Mouse (Mus musculus) embryonic facial prominence, embryonic 12.5 days (tissue): ENCODE measurements around the gene Stk40. TPM values are rescaled to one million over a fixed set of nuclear protein-coding genes. Genes with fewer than 3 reads are reported as not detected.
A peak's percentile ranks its signal among the peaks of the same experiment; 100 is the strongest.

Source experiments
- ATAC-seq: fragments of 200-750 bp; cut with Nextera tagmentation; 2 replicates; pipeline ENCODE4 v1.8.0; 2017; ENCODE audit not compliant: insufficient number of reproducible peaks, insufficient read depth, low FRiP score, low TSS enrichment
- H3K27ac ChIP-seq: fragments of 300-500 bp; sonication (generic); 2 replicates; pipeline ENCODE4 v1.5.1; 2016; ENCODE audit warnings: mild to moderate bottlenecking
- H3K27me3 ChIP-seq: fragments of 300-500 bp; sonication (generic); 2 replicates; pipeline ENCODE4 v1.6.1; 2016; ENCODE audit warnings: mild to moderate bottlenecking, moderate library complexity
- H3K36me3 ChIP-seq: fragments of 300-500 bp; sonication (generic); 2 replicates; pipeline ENCODE4 v1.6.1; 2016; ENCODE audit warnings: mild to moderate bottlenecking
- H3K4me1 ChIP-seq: fragments of 300-500 bp; sonication (generic); 2 replicates; pipeline ENCODE4 v1.6.1; 2016
- H3K4me2 ChIP-seq: fragments of 300-500 bp; sonication (generic); replicated peaks from 2 replicates; pipeline ENCODE4 v1.6.1; 2016; ENCODE audit warnings: mild to moderate bottlenecking, moderate library complexity
- H3K4me3 ChIP-seq: fragments of 300-500 bp; sonication (generic); 2 replicates; pipeline ENCODE4 v1.5.1; 2016; ENCODE audit warnings: mild to moderate bottlenecking
- H3K9ac ChIP-seq: fragments of 300-500 bp; sonication (generic); 2 replicates; pipeline ENCODE4 v1.6.1; 2016; ENCODE audit warnings: mild to moderate bottlenecking, moderate library complexity
- H3K9me3 ChIP-seq: fragments of 300-500 bp; sonication (generic); 2 replicates; pipeline ENCODE4 v1.6.1; 2016; ENCODE audit warnings: mild to moderate bottlenecking, moderate library complexity
- whole genome bisulfite sequencing: fragments of 180-500 bp; shearing (Covaris S2); methylation state at CpG from one replicate; pipeline ENCODE4 v1.1.7; 2016; 5-methylcytosine and 5-hydroxymethylcytosine counted together
- polyA plus RNA-seq: library from polyadenylated mRNA; unstranded; fragments of >200 nt; fragmentation: Nextera tagmentation; extraction: Ambion mirVana; gene quantifications from 2 replicates; pipeline ENCODE4 v1.2.1, GENCODE M21; 2016

Stk40 gene
- polyA plus RNA-seq, 1 experiment from 2014 or later = 48.0 TPM

- Histone ChIP-seq H3K4me2 (peak overlapping the region; percentile 92), H3K27me3 (no peaks in the 10 kb centered on the region), H3K4me1 (peaks cover 41% of the 10 kb centered on the region), H3K36me3 (0 out of 2 replicates have a peak, but pooled peaks cover 7% of the 10 kb centered on the region), H3K9me3 (no peaks in the 10 kb centered on the region), H3K9ac (peak overlapping the region; percentile 2; the same call in 1 of the 2 replicates), H3K27ac (peak overlapping the region; percentile 95), H3K4me3 (peak overlapping the region; percentile 55)
- ATAC-seq = peak; percentile 93
- 20% methylated on average over 16 of the region's 16 CpGs for WGBS
Measured at GRCm38 (mm10) chr4:126150297-126150948, 46.7 kb downstream of the Stk40 start.

- peak overlapping the region; percentile 2; the same call in 1 of the 2 replicates for H3K9ac ChIP-seq
- H3K4me1 ChIP-seq = peaks cover 46% of the 10 kb centered on the region
- H3K4me3 ChIP-seq = peak overlapping the region; percentile 55
- H3K27me3 ChIP-seq = no peaks in the 10 kb centered on the region
- H3K27ac ChIP-seq = peak overlapping the region; percentile 95
- H3K36me3 ChIP-seq = 0 out of 2 replicates have a peak, but pooled peaks cover 7% of the 10 kb centered on the region
- WGBS = 24% methylated on average over 6 of the region's 6 CpGs
- H3K9me3 ChIP-seq = no peaks in the 10 kb centered on the region
- peak overlapping the region; percentile 92 for H3K4me2 ChIP-seq
- ATAC-seq = no peak
Measured at GRCm38 (mm10) chr4:126150949-126151320, 47.2 kb downstream of the Stk40 start.

- Histone ChIP-seq H3K9ac (0 out of 2 replicates have a peak overlapping the region, but pooled peaks have one; percentile 11), H3K4me3 (no peak overlapping the region), H3K4me1 (peaks cover 46% of the 10 kb centered on the region), H3K9me3 (no peaks in the 10 kb centered on the region), H3K36me3 (0 out of 2 replicates have a peak, but pooled peaks cover 7% of the 10 kb centered on the region), H3K27me3 (no peaks in the 10 kb centered on the region), H3K27ac (peak overlapping the region; percentile 95; the same call in 1 of the 2 replicates), H3K4me2 (no peak overlapping the region)
- no peak for ATAC-seq
- 81% methylated on average over 16 of the region's 16 CpGs for WGBS
Measured at GRCm38 (mm10) chr4:126151701-126152440, 48.1 kb downstream of the Stk40 start.

GRCm38 (mm10) chr4:126152864-126153263 is 49.1 kb downstream of the Stk40 start:
- no peak overlapping the region for H3K27ac ChIP-seq
- no peak overlapping the region for H3K4me2 ChIP-seq
- H3K9me3 ChIP-seq = no peaks in the 10 kb centered on the region
- ATAC-seq = no peak
- no peak overlapping the region for H3K9ac ChIP-seq
- peaks cover 40% of the 10 kb centered on the region for H3K4me1 ChIP-seq
- 59% methylated on average over 14 of the region's 14 CpGs for WGBS
- H3K4me3 ChIP-seq = no peak overlapping the region
- no peaks in the 10 kb centered on the region for H3K27me3 ChIP-seq
- 0 out of 2 replicates have a peak, but pooled peaks cover 7% of the 10 kb centered on the region for H3K36me3 ChIP-seq

- H3K27ac ChIP-seq = peak overlapping the region; percentile 90
- 43% methylated on average over 4 of the region's 4 CpGs for WGBS
- H3K4me3 ChIP-seq = no peak overlapping the region
- H3K27me3 ChIP-seq = no peaks in the 10 kb centered on the region
- peaks cover 24% of the 10 kb centered on the region for H3K4me1 ChIP-seq
- no peak overlapping the region for H3K4me2 ChIP-seq
- no peaks in the 10 kb centered on the region for H3K9me3 ChIP-seq
- ATAC-seq = no peak
- H3K36me3 ChIP-seq = 0 out of 2 replicates have a peak, but pooled peaks cover 7% of the 10 kb centered on the region
- no peak overlapping the region for H3K9ac ChIP-seq
Measured at GRCm38 (mm10) chr4:126155183-126155582, 51.4 kb downstream of the Stk40 start.

DNA sequence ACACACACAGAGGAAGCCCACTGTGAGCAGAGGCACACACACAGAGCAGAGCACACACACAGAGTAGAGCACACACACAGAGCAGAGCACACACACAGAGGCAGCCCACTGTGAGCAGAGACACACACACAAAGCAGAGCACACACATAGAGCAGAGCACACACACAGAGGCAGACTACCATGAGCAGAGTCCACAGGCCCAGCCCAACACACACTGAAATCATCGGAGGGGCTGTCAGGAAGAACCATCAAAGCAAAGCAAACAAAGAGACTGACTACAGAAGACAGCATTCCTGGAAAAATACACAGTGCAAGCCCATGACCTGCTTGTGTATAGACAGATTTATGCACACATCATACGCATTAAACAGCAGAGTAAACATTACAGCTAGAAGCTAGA is 52.1 kb downstream of the Stk40 start:
- no peak overlapping the region for H3K9ac ChIP-seq
- H3K4me3 ChIP-seq = no peak overlapping the region
- no peaks in the 10 kb centered on the region for H3K9me3 ChIP-seq
- peak overlapping the region; percentile 90 for H3K27ac ChIP-seq
- no peak overlapping the region for H3K4me2 ChIP-seq
- ATAC-seq = peak; percentile 12; the same call in 1 of the 2 replicates
- H3K36me3 ChIP-seq = 0 out of 2 replicates have a peak, but pooled peaks cover 7% of the 10 kb centered on the region
- H3K4me1 ChIP-seq = peaks cover 19% of the 10 kb centered on the region
- H3K27me3 ChIP-seq = no peaks in the 10 kb centered on the region
- 44% methylated on average over 2 of the region's 2 CpGs for WGBS

- H3K4me1 ChIP-seq = peaks cover 12% of the 10 kb centered on the region
- 0 out of 2 replicates have a peak, but pooled peaks cover 7% of the 10 kb centered on the region for H3K36me3 ChIP-seq
- no peak overlapping the region for H3K4me2 ChIP-seq
- 63% methylated on average over 5 of the region's 5 CpGs for WGBS
- H3K9me3 ChIP-seq = no peaks in the 10 kb centered on the region
- no peak overlapping the region for H3K4me3 ChIP-seq
- no peaks in the 10 kb centered on the region for H3K27me3 ChIP-seq
- no peak for ATAC-seq
- no peak overlapping the region for H3K27ac ChIP-seq
- no peak overlapping the region for H3K9ac ChIP-seq
Measured at GRCm38 (mm10) chr4:126156617-126157016, 52.9 kb downstream of the Stk40 start.

- Histone ChIP-seq H3K27ac (no peak overlapping the region), H3K9me3 (no peaks in the 10 kb centered on the region), H3K9ac (no peak overlapping the region), H3K27me3 (no peaks in the 10 kb centered on the region), H3K36me3 (0 out of 2 replicates have a peak, but pooled peaks cover 4% of the 10 kb centered on the region), H3K4me1 (peaks cover 12% of the 10 kb centered on the region), H3K4me2 (no peak overlapping the region), H3K4me3 (no peak overlapping the region)
- no peak for ATAC-seq
- WGBS = 90% methylated on average over 6 of the region's 6 CpGs
Measured at GRCm38 (mm10) chr4:126157562-126157961, 53.8 kb downstream of the Stk40 start.

DNA sequence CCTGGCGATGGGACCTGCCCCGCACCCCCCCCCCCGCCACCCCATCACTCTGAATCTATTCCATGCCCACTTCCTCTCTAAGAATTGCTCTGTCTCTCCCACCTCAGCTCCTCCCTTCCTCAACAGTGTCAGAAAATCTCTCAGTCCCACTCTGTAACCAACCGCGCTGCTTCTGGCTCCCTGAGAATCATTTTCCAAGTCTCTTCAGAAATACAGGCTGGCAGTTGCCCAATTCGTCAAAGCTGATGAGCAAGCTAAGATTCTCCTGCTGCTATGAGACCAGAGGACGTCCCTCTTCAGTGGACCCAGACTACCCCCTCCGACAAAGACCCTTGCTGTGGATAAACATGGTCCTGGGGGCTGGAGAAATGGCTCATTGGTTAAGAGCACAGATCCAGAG is 55.7 kb downstream of the Stk40 start:
- Histone ChIP-seq H3K4me1 (peaks cover 21% of the 10 kb centered on the region), H3K4me2 (no peak overlapping the region), H3K9ac (no peak overlapping the region), H3K36me3 (no peaks in the 10 kb centered on the region), H3K27ac (no peak overlapping the region), H3K27me3 (no peaks in the 10 kb centered on the region), H3K9me3 (no peaks in the 10 kb centered on the region), H3K4me3 (no peak overlapping the region)
- 77% methylated on average over 8 of the region's 8 CpGs for WGBS
- ATAC-seq = no peak

DNA sequence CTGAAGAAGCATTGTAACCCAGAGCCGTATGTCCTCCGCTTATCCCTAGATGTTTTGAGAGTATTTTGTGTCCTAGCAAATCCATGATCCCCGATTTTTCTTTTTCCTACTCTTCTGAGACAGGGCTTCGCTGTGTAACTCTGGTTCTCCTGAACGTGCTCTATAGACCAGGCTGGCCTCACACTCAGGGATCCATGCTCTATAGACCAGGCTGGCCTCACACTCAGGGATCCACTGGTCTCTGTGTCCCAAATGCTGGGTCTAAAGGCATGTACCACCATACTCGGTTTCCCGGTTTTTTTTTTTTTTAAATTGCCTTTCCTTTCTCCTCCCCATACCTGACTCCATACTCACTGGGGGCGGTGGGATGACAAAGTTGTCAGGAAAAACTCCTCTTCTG is 57.2 kb downstream of the Stk40 start:
- H3K36me3 ChIP-seq = peaks cover 6% of the 10 kb centered on the region
- H3K4me1 ChIP-seq = peaks cover 12% of the 10 kb centered on the region
- no peak overlapping the region for H3K9ac ChIP-seq
- ATAC-seq = no peak
- 85% methylated on average over 8 of the region's 8 CpGs for WGBS
- H3K27ac ChIP-seq = no peak overlapping the region
- H3K4me3 ChIP-seq = no peak overlapping the region
- H3K9me3 ChIP-seq = no peaks in the 10 kb centered on the region
- H3K4me2 ChIP-seq = no peak overlapping the region
- H3K27me3 ChIP-seq = no peaks in the 10 kb centered on the region

GRCm38 (mm10) chr4:126161456-126161855 is 57.7 kb downstream of the Stk40 start:
- WGBS = 83% methylated on average over 6 of the region's 6 CpGs
- peaks cover 9% of the 10 kb centered on the region for H3K4me1 ChIP-seq
- ATAC-seq = no peak
- H3K27me3 ChIP-seq = no peaks in the 10 kb centered on the region
- no peak overlapping the region for H3K4me2 ChIP-seq
- H3K9ac ChIP-seq = no peak overlapping the region
- no peaks in the 10 kb centered on the region for H3K9me3 ChIP-seq
- H3K27ac ChIP-seq = no peak overlapping the region
- peaks cover 11% of the 10 kb centered on the region for H3K36me3 ChIP-seq
- no peak overlapping the region for H3K4me3 ChIP-seq
